Mouse (Mus musculus) limb, embryonic 15.5 days (tissue): Measurements from ENCODE around the gene Rad51b. TPM values are rescaled to one million over a fixed set of nuclear protein-coding genes. Genes with fewer than 3 reads are reported as not detected.
A peak's percentile ranks its signal among the peaks of the same experiment; 100 is the strongest.

Experiments
- ATAC-seq: fragments of 200-750 bp; cut with Nextera tagmentation; 2 replicates; pipeline ENCODE4 v1.8.0; 2017; ENCODE audit warnings: low read depth, moderate TSS enrichment; ENCODE audit not compliant: insufficient number of reproducible peaks, low FRiP score, low TSS enrichment
- H3K27ac ChIP-seq: fragments of 300-500 bp; sonication (generic); 2 replicates; pipeline ENCODE4 v1.5.1; 2015; ENCODE audit warnings: moderate library complexity, mild to moderate bottlenecking, inconsistent platforms
- H3K27me3 ChIP-seq: fragments of 300-500 bp; sonication (generic); 2 replicates; pipeline ENCODE4 v1.6.1; 2015; ENCODE audit warnings: inconsistent platforms
- H3K36me3 ChIP-seq: fragments of 300-500 bp; sonication (generic); 2 replicates; pipeline ENCODE4 v1.6.1; 2015; ENCODE audit warnings: inconsistent platforms
- H3K4me1 ChIP-seq: fragments of 300-500 bp; sonication (generic); 2 replicates; pipeline ENCODE4 v1.6.1; 2015; ENCODE audit warnings: inconsistent platforms
- H3K4me2 ChIP-seq: fragments of 300-500 bp; sonication (generic); 2 replicates; pipeline ENCODE4 v1.6.1; 2015; ENCODE audit warnings: mild to moderate bottlenecking, inconsistent platforms
- H3K4me3 ChIP-seq: fragments of 300-500 bp; sonication (generic); 2 replicates; pipeline ENCODE4 v1.5.1; 2015; ENCODE audit warnings: mild to moderate bottlenecking, inconsistent platforms
- H3K9ac ChIP-seq: fragments of 300-500 bp; sonication (generic); 2 replicates; pipeline ENCODE4 v1.6.1; 2015; ENCODE audit warnings: inconsistent platforms
- H3K9me3 ChIP-seq: fragments of 300-500 bp; sonication (generic); 2 replicates; pipeline ENCODE4 v1.6.1; 2016; ENCODE audit warnings: inconsistent platforms
- WGBS: fragments of 180-500 bp; shearing (Covaris S2); methylation state at CpG from one replicate; pipeline ENCODE4 v1.1.7; 2015; 5-methylcytosine and 5-hydroxymethylcytosine counted together
- polyA plus RNA-seq: library from polyadenylated mRNA; unstranded; fragments of >200 nt; fragmentation: Nextera tagmentation; extraction: Ambion mirVana; gene quantifications from 2 replicates; pipeline ENCODE4 v1.2.1, GENCODE M21; 2015

The Rad51b gene
- polyA plus RNA-seq, 1 experiment from 2014 or later, result 5.2 TPM

DNA sequence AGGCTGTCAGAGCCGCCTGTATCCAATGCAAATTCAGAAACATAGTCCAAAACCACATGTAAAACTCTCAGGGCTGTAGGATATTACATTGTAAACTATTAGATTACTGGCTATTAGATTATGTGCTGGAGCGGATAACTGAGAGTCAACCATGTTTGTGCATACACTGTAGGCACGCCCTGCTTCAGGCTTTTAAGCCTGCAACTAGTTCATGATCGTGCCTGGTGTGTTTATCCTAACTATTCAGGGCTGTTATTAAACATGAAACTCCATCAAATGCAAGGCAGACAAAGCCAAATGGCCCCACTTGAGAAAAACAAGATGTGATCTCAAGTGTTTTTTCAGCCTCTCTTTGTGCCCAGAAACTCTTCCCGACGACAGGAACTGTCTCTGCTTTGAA, 560.6 kb downstream of the Rad51b start:
- Histone ChIP-seq H3K4me2 (no peak overlapping the region), H3K36me3 (no peaks in the 10 kb centered on the region), H3K9ac (no peak overlapping the region), H3K27ac (no peak overlapping the region), H3K4me3 (no peak overlapping the region), H3K9me3 (0 out of 2 replicates have a peak, but pooled peaks cover under 1% of the 10 kb centered on the region), H3K27me3 (no peaks in the 10 kb centered on the region), H3K4me1 (peaks cover 51% of the 10 kb centered on the region)
- 69% methylated on average over 6 of the region's 6 CpGs for WGBS
- ATAC-seq, result no peak

DNA sequence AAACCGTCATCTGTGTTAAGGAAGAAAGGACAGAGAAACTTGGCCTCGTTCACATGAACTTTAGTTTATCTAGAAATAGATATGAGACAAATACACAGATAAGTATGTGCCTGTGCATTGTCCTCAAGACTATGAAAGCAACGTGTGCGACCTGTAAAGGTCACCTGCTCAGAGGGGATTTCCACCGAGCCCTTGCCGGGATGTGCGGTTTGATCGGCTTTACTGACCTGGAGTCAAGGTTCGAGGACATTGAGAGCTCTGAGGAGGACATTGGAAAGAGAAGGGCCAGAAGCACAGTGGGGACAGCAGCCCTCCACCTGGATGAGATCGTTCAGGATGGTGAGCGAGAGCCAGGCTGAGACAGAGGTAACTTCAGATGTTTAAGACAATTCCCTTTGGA, 561.3 kb downstream of the Rad51b start:
- Histone ChIP-seq H3K9ac (no peak overlapping the region), H3K36me3 (no peaks in the 10 kb centered on the region), H3K4me1 (peaks cover 51% of the 10 kb centered on the region), H3K27me3 (no peaks in the 10 kb centered on the region), H3K27ac (peak overlapping the region; percentile 12; the same call in 1 of the 2 replicates), H3K9me3 (no peaks in the 10 kb centered on the region), H3K4me3 (no peak overlapping the region), H3K4me2 (no peak overlapping the region)
- WGBS, result 87% methylated on average over 11 of the region's 11 CpGs
- ATAC-seq, result no peak

DNA sequence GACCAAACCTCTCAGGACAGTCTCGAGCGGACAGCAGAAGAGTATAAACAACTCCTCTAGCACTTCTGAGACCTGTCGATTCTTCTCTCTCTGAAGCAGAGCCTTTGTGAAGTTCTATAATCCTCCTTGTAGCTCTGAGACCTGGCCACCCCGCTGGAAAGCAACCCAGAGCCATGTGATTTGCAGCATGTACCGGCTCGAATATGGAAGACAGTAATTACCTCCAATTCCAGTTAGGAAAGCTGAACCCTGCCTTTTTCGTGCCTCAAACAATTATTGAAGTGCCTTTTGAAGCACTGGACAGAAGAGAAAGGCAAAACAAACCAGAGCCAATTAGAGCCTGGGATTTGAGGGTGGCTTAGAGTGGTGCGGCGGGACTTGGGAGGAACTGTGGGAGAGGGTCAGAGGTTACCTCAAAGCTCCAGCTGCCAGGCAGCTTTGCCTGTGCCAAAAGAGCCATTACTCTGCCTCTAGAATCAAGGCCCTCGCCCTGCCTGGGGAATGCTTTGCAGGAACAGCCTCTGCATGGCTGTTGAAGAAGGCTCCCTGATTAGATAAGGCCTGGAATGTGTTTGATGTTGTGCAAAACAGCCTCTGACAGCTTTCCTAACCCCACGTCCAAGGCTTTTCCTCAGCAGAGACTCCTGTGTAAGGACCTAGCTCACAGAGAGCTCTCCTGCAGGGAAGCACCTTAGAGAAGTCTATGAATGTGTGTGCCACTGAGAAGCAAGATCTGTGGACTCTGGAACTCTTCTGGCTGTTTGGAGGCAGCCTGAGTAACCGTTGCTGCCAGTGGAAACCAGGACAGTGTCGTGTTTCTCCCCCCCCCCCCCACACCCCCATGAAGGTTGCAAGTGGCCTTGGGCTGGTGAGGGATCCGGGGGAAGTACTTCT, 562.5 kb downstream of the Rad51b start:
- H3K27ac ChIP-seq, result peak overlapping the region; percentile 70

DNA sequence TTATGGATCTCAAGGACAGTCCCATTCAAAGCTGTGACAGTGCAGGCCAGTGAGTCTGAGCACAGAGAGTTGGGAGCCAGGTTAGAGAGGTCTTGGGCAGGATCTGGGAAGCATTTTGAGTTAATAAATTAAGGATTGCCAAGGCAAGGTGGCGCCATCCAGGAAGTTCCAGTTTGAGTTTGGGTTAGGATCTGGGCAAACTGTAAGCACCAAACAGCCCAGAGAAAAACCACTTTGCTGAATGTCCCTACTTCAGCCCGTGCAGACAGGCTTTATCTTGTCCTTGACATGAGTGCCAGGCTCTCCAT, 563.1 kb downstream of the Rad51b start:
- H3K27ac ChIP-seq, result peak overlapping the region; percentile 70; the same call in 1 of the 2 replicates
- no peaks in the 10 kb centered on the region for H3K9me3 ChIP-seq
- 73% methylated on average over 2 of the region's 2 CpGs for WGBS
- no peaks in the 10 kb centered on the region for H3K36me3 ChIP-seq
- H3K4me3 ChIP-seq, result no peak overlapping the region
- H3K4me1 ChIP-seq, result peaks cover 55% of the 10 kb centered on the region
- no peak for ATAC-seq
- no peak overlapping the region for H3K4me2 ChIP-seq
- no peaks in the 10 kb centered on the region for H3K27me3 ChIP-seq
- no peak overlapping the region for H3K9ac ChIP-seq

More for the DNA sequence above, 562.5 kb downstream of the Rad51b start:
- Histone ChIP-seq H3K4me1 (peaks cover 55% of the 10 kb centered on the region), H3K9me3 (no peaks in the 10 kb centered on the region), H3K27me3 (no peaks in the 10 kb centered on the region), H3K36me3 (no peaks in the 10 kb centered on the region), H3K4me2 (no peak overlapping the region), H3K4me3 (no peak overlapping the region), H3K9ac (no peak overlapping the region)
- no peak for ATAC-seq
- 29% methylated on average over 14 of the region's 14 CpGs for WGBS

Other genes with a start within 250 kb of the Rad51b start
- 35.4 and 36.1 TPM in 2 replicates for gene Pigh, start 207.6 kb upstream of the Rad51b start, polyA plus RNA-seq
- 0.70 and 0.72 TPM in 2 replicates for gene Arg2, start 166.5 kb upstream of the Rad51b start, polyA plus RNA-seq
- 104 and 113 TPM in 2 replicates for gene Vti1b, start 124.6 kb upstream of the Rad51b start, polyA plus RNA-seq
- gene Rdh11, start 105.0 kb upstream of the Rad51b start, polyA plus RNA-seq, result 26.0 and 26.6 TPM in 2 replicates
- gene Rdh12, start 88.4 kb upstream of the Rad51b start, polyA plus RNA-seq, result 47.1 and 51.3 TPM in 2 replicates
- gene Zfyve26, start 978 bp upstream of the Rad51b start, polyA plus RNA-seq, result 11.9 and 12.0 TPM in 2 replicates